Mouse (Mus musculus) ovary, adult 2 months (tissue): ENCODE measurements around the gene March10. TPM values are rescaled to one million over a fixed set of nuclear protein-coding genes. Genes with fewer than 3 reads are reported as not detected.

Experiments used
- polyA plus RNA-seq: library from polyadenylated mRNA; depleted of rRNA; stranded (reverse); fragments of >200 nt; gene quantifications from 2 replicates; pipeline ENCODE4 v1.2.3, GENCODE M21; 2012; rRNA removed

Gene March10
- 0.63 and 0.76 TPM in 2 replicates for polyA plus RNA-seq

DNA sequence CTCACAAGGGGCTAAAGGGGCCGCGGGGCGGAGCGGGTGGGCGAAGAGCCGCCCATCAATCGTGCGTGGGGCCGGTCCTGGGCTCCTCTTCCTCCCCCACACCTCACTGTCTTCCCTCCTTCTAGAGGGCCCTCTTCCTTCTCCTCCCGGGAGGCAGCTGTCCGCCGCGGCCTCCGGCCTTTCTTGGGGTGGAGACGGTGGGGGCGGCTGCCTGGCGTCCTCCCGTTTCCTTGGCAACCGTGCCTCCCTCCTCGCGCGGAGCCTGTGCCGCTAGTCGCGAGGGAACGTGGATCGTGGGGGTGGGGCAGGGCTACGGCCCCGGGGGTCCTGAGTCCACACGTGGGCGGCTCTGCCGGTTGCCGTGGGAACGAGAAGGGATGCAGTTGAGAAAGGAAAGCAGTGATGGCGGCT lies at the start of gene March10:
Gene March10, minus strand, starts transcription at position 239 of the 411 bp plus-strand sequence.

Other genes with a start within 250 kb of the March10 start
- gene Mrc2, start 164.1 kb downstream of the March10 start, polyA plus RNA-seq: 62.5 and 78.5 TPM in 2 replicates
- gene Tanc2, start 133.3 kb upstream of the March10 start, polyA plus RNA-seq: 27.7 and 29.5 TPM in 2 replicates